Mouse (Mus musculus): ENCODE data around the gene Mical2. TPM values are rescaled to one million over a fixed set of nuclear protein-coding genes. Genes with fewer than 3 reads are reported as not detected.

Mical2 gene
- total and polyA plus RNA-seq, 3 experiments, result 0.22 TPM; not detected in 2

GRCm38 (mm10) chr7:112274611-112275010 is 49.0 kb downstream of the Mical2 start:
- ATAC-seq (ENCODE audit: extremely low read depth, insufficient number of reproducible peaks, low FRiP score, poor library complexity, severe bottlenecking) (no peak), DNase-seq (ENCODE audit: low spot score) (no peak)
- H3K27me3 ChIP-seq (ENCODE audit: insufficient read depth, low read length), result no peaks in the 10 kb centered on the region
- no peak overlapping the region for H3K4me3 ChIP-seq (ENCODE audit: low read depth, low read length)
- TF ChIP-seq GATA1 (IDR thresholded peaks at IDR 0.05; ENCODE audit: borderline replicate concordance, low read length) (no peak), TAL1 (conservative IDR thresholded peaks at IDR 0.05; ENCODE audit: low read depth, low read length) (no peak), POLR2AphosphoS5 (IDR thresholded peaks at IDR 0.05; ENCODE audit: insufficient replicate concordance, low read depth, low read length) (no peak), CTCF (IDR thresholded peaks at IDR 0.05; ENCODE audit: low read depth, low read length) (no peak)
- no peaks in the 10 kb centered on the region for H3K4me1 ChIP-seq (ENCODE audit: insufficient read depth, low read depth, low read length)
- peaks cover 26% of the 10 kb centered on the region for H3K9me3 ChIP-seq (replicated peaks)
- H3K36me3 ChIP-seq (replicated peaks), result no peaks in the 10 kb centered on the region

- TF ChIP-seq TAL1 (conservative IDR thresholded peaks at IDR 0.05; ENCODE audit: low read depth, low read length) (no peak), CTCF (IDR thresholded peaks at IDR 0.05; ENCODE audit: low read depth, low read length) (no peak), GATA1 (IDR thresholded peaks at IDR 0.05; ENCODE audit: borderline replicate concordance, low read length) (no peak), GATA2 (IDR thresholded peaks at IDR 0.05; ENCODE audit: borderline replicate concordance, low read depth, low read length) (no peak), POLR2AphosphoS5 (IDR thresholded peaks at IDR 0.05; ENCODE audit: insufficient replicate concordance, low read depth, low read length) (no peak)
- no peaks in the 10 kb centered on the region for H3K36me3 ChIP-seq (replicated peaks)
- H3K27me3 ChIP-seq (ENCODE audit: insufficient read depth, low read length), result no peaks in the 10 kb centered on the region
- H3K9me3 ChIP-seq (replicated peaks), result peaks cover 27% of the 10 kb centered on the region
- no peak overlapping the region for H3K4me3 ChIP-seq (ENCODE audit: low read depth, low read length)
- no peaks in the 10 kb centered on the region for H3K4me1 ChIP-seq (ENCODE audit: insufficient read depth, low read depth, low read length)
- ATAC-seq (ENCODE audit: extremely low read depth, insufficient number of reproducible peaks, low FRiP score, poor library complexity, severe bottlenecking), result no peak
- no peak for DNase-seq (ENCODE audit: low spot score)
These were observed 49.4 kb downstream of the Mical2 start for GRCm38 (mm10) chr7:112275093-112275492.

DNA sequence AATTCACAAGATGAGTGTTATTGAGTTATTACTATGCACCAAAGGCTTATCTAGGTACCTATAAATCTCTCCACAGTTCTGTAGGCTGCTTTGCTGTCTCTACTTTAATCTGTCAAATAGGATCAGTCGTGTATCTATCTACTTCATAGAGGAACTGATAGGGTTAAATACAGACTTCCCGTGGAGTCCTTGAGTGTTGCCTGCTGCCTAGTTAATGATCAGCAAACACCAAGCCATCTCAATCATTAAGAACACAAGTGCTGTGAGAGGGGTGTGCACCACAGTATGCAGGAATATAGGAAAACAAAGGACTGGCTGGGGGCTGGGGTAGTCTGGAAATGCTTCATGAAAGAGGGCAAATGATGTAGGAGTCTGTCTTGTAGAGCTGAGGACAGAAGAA is 50.2 kb downstream of the Mical2 start:
- no peaks in the 10 kb centered on the region for H3K27me3 ChIP-seq (ENCODE audit: insufficient read depth, low read length)
- no peak for ATAC-seq (ENCODE audit: extremely low read depth, insufficient number of reproducible peaks, low FRiP score, poor library complexity, severe bottlenecking)
- no peaks in the 10 kb centered on the region for H3K36me3 ChIP-seq (replicated peaks)
- H3K4me3 ChIP-seq (ENCODE audit: low read depth, low read length), result no peak overlapping the region
- H3K4me1 ChIP-seq (ENCODE audit: insufficient read depth, low read depth, low read length), result no peaks in the 10 kb centered on the region
- DNase-seq (ENCODE audit: low spot score), result no peak
- TF ChIP-seq GATA1 (IDR thresholded peaks at IDR 0.05; ENCODE audit: borderline replicate concordance, low read length) (no peak), POLR2AphosphoS5 (IDR thresholded peaks at IDR 0.05; ENCODE audit: insufficient replicate concordance, low read depth, low read length) (no peak), TAL1 (conservative IDR thresholded peaks at IDR 0.05; ENCODE audit: low read depth, low read length) (no peak), CTCF (IDR thresholded peaks at IDR 0.05; ENCODE audit: low read depth, low read length) (no peak), GATA2 (IDR thresholded peaks at IDR 0.05; ENCODE audit: borderline replicate concordance, low read depth, low read length) (no peak)
- H3K9me3 ChIP-seq (replicated peaks), result peaks cover 28% of the 10 kb centered on the region

GRCm38 (mm10) chr7:112276823-112277222 is 51.2 kb downstream of the Mical2 start:
- Histone ChIP-seq H3K9me3 (replicated peaks) (peaks cover 20% of the 10 kb centered on the region), H3K4me3 (ENCODE audit: low read depth, low read length) (no peak overlapping the region), H3K4me1 (ENCODE audit: insufficient read depth, low read depth, low read length) (no peaks in the 10 kb centered on the region), H3K27me3 (ENCODE audit: insufficient read depth, low read length) (no peaks in the 10 kb centered on the region), H3K36me3 (replicated peaks) (no peaks in the 10 kb centered on the region)
- DNase-seq (ENCODE audit: low spot score), result no peak
- TF ChIP-seq GATA2 (IDR thresholded peaks at IDR 0.05; ENCODE audit: borderline replicate concordance, low read depth, low read length), result no peak
- no peak for TF ChIP-seq TAL1 (conservative IDR thresholded peaks at IDR 0.05; ENCODE audit: low read depth, low read length)
- no peak for TF ChIP-seq GATA1 (IDR thresholded peaks at IDR 0.05; ENCODE audit: borderline replicate concordance, low read length)
- no peak for ATAC-seq (ENCODE audit: extremely low read depth, insufficient number of reproducible peaks, low FRiP score, poor library complexity, severe bottlenecking)

- no peaks in the 10 kb centered on the region for H3K36me3 ChIP-seq (replicated peaks)
- no peaks in the 10 kb centered on the region for H3K27me3 ChIP-seq (ENCODE audit: insufficient read depth, low read length)
- TF ChIP-seq GATA1 (IDR thresholded peaks at IDR 0.05; ENCODE audit: borderline replicate concordance, low read length), result no peak
- no peak for TF ChIP-seq POLR2AphosphoS5 (IDR thresholded peaks at IDR 0.05; ENCODE audit: insufficient replicate concordance, low read depth, low read length)
- TF ChIP-seq GATA2 (IDR thresholded peaks at IDR 0.05; ENCODE audit: borderline replicate concordance, low read depth, low read length), result no peak
- no peak for TF ChIP-seq TAL1 (conservative IDR thresholded peaks at IDR 0.05; ENCODE audit: low read depth, low read length)
- TF ChIP-seq CTCF (IDR thresholded peaks at IDR 0.05; ENCODE audit: low read depth, low read length), result no peak
- ATAC-seq (ENCODE audit: extremely low read depth, insufficient number of reproducible peaks, low FRiP score, poor library complexity, severe bottlenecking), result no peak
- H3K9me3 ChIP-seq (replicated peaks), result peaks cover 20% of the 10 kb centered on the region
- H3K4me3 ChIP-seq (ENCODE audit: low read depth, low read length), result no peak overlapping the region
- no peak for DNase-seq (ENCODE audit: low spot score)
- no peaks in the 10 kb centered on the region for H3K4me1 ChIP-seq (ENCODE audit: insufficient read depth, low read depth, low read length)
These were observed 53.0 kb downstream of the Mical2 start for GRCm38 (mm10) chr7:112278648-112279047.

GRCm38 (mm10) chr7:112280474-112280873 is 54.8 kb downstream of the Mical2 start:
- Histone ChIP-seq H3K4me1 (ENCODE audit: insufficient read depth, low read depth, low read length) (no peaks in the 10 kb centered on the region), H3K27me3 (ENCODE audit: insufficient read depth, low read length) (no peaks in the 10 kb centered on the region), H3K9me3 (replicated peaks) (peaks cover 14% of the 10 kb centered on the region), H3K4me3 (ENCODE audit: low read depth, low read length) (no peak overlapping the region), H3K36me3 (replicated peaks) (no peaks in the 10 kb centered on the region)
- TF ChIP-seq POLR2AphosphoS5 (IDR thresholded peaks at IDR 0.05; ENCODE audit: insufficient replicate concordance, low read depth, low read length) (no peak), TAL1 (conservative IDR thresholded peaks at IDR 0.05; ENCODE audit: low read depth, low read length) (no peak), GATA1 (IDR thresholded peaks at IDR 0.05; ENCODE audit: borderline replicate concordance, low read length) (no peak), GATA2 (IDR thresholded peaks at IDR 0.05; ENCODE audit: borderline replicate concordance, low read depth, low read length) (no peak), CTCF (IDR thresholded peaks at IDR 0.05; ENCODE audit: low read depth, low read length) (no peak)
- ATAC-seq (ENCODE audit: extremely low read depth, insufficient number of reproducible peaks, low FRiP score, poor library complexity, severe bottlenecking) (no peak), DNase-seq (ENCODE audit: low spot score) (no peak)

All from G1E (cell line).